Mouse (Mus musculus): ENCODE data around the gene Srsf2. TPM values are rescaled to one million over a fixed set of nuclear protein-coding genes. Genes with fewer than 3 reads are reported as not detected.

Srsf2 gene
- polyA plus RNA-seq, 1 experiment from 2014 or later: 663 TPM

GRCm38 (mm10) chr11:116806136-116807071 lies 46.5 kb downstream of the Srsf2 start:
- H3K4me2 ChIP-seq (ENCODE audit: low read depth, low read length): no peak overlapping the region
- peak; percentile 59 for DNase-seq (ENCODE audit: low spot score)
- H3K4me1 ChIP-seq (ENCODE audit: control insufficient read depth, insufficient read depth, low read length): peaks cover 14% of the 10 kb centered on the region
- H3K9me3 ChIP-seq (ENCODE audit: control insufficient read depth, low read length): no peaks in the 10 kb centered on the region
- no peaks in the 10 kb centered on the region for H3K27me3 ChIP-seq (replicated peaks; ENCODE audit: control insufficient read depth, insufficient read depth, low read length)
- H3K27ac ChIP-seq (replicated peaks; ENCODE audit: low read depth, low read length): peak overlapping the region; percentile 35; the same call in 1 of the 2 replicates
- WGBS: 60% methylated on average over 15 of the region's 15 CpGs
- H3K9ac ChIP-seq (ENCODE audit: low read depth, low read length): no peak overlapping the region
- no peaks in the 10 kb centered on the region for H3K36me3 ChIP-seq (ENCODE audit: control insufficient read depth, insufficient read depth, low read length)
- ATAC-seq (ENCODE audit: low read depth): no peak
- H3K4me3 ChIP-seq (ENCODE audit: low read depth, low read length): no peak overlapping the region

GRCm38 (mm10) chr11:116802709-116803108 lies 50.2 kb downstream of the Srsf2 start:
- DNase-seq (ENCODE audit: low spot score) (no peak), ATAC-seq (ENCODE audit: low read depth) (no peak)
- peaks cover 6% of the 10 kb centered on the region; the same call in 1 of the 2 replicates for H3K4me1 ChIP-seq (ENCODE audit: control insufficient read depth, insufficient read depth, low read length)
- no peak overlapping the region for H3K4me2 ChIP-seq (ENCODE audit: low read depth, low read length)
- no peaks in the 10 kb centered on the region for H3K27me3 ChIP-seq (replicated peaks; ENCODE audit: control insufficient read depth, insufficient read depth, low read length)
- no peaks in the 10 kb centered on the region for H3K9me3 ChIP-seq (ENCODE audit: control insufficient read depth, low read length)
- no peak overlapping the region for H3K27ac ChIP-seq (replicated peaks; ENCODE audit: low read depth, low read length)
- no peak overlapping the region for H3K9ac ChIP-seq (ENCODE audit: low read depth, low read length)
- 79% methylated on average over 5 of the region's 5 CpGs for WGBS
- no peaks in the 10 kb centered on the region for H3K36me3 ChIP-seq (ENCODE audit: control insufficient read depth, insufficient read depth, low read length)
- no peak overlapping the region for H3K4me3 ChIP-seq (ENCODE audit: low read depth, low read length)

- no peak for ATAC-seq (ENCODE audit: low read depth)
- 66% methylated on average over 5 of the region's 5 CpGs for WGBS
- no peak overlapping the region for H3K4me2 ChIP-seq (ENCODE audit: low read depth, low read length)
- no peaks in the 10 kb centered on the region for H3K36me3 ChIP-seq (ENCODE audit: control insufficient read depth, insufficient read depth, low read length)
- 0 out of 2 replicates have a peak, but pooled peaks cover under 1% of the 10 kb centered on the region for H3K4me1 ChIP-seq (ENCODE audit: control insufficient read depth, insufficient read depth, low read length)
- no peak overlapping the region for H3K9ac ChIP-seq (ENCODE audit: low read depth, low read length)
- no peak for DNase-seq (ENCODE audit: low spot score)
- H3K9me3 ChIP-seq (ENCODE audit: control insufficient read depth, low read length): no peaks in the 10 kb centered on the region
- H3K4me3 ChIP-seq (ENCODE audit: low read depth, low read length): no peak overlapping the region
- no peaks in the 10 kb centered on the region for H3K27me3 ChIP-seq (replicated peaks; ENCODE audit: control insufficient read depth, insufficient read depth, low read length)
- no peak overlapping the region for H3K27ac ChIP-seq (replicated peaks; ENCODE audit: low read depth, low read length)
Observed at GRCm38 (mm10) chr11:116801106-116801505, 51.8 kb downstream of the Srsf2 start.

Other genes starting within 250 kb of the Srsf2 start
- 3.6 and 4.4 TPM in 2 replicates for gene Rhbdf2, start 226.1 kb downstream of the Srsf2 start, polyA plus RNA-seq (2014; fragmentation: Nextera tagmentation; extraction: Ambion mirVana)
- 0.84 and 2.3 TPM in 2 replicates for gene Prcd, start 199.6 kb downstream of the Srsf2 start, polyA plus RNA-seq (2014; fragmentation: Nextera tagmentation; extraction: Ambion mirVana)
- 17.8 and 20.5 TPM in 2 replicates for gene Cygb, start 198.8 kb downstream of the Srsf2 start, polyA plus RNA-seq (2014; fragmentation: Nextera tagmentation; extraction: Ambion mirVana)
- gene St6galnac1, start 77.6 kb downstream of the Srsf2 start, polyA plus RNA-seq (2014; fragmentation: Nextera tagmentation; extraction: Ambion mirVana): 0.11 TPM in 1 of 2 replicates, not detected in the other
- gene Mxra7, start 25.0 kb downstream of the Srsf2 start, polyA plus RNA-seq (2014; fragmentation: Nextera tagmentation; extraction: Ambion mirVana): 17.3 and 17.6 TPM in 2 replicates
- 75.8 and 77.4 TPM in 2 replicates for gene Mettl23, start 9.8 kb downstream of the Srsf2 start, polyA plus RNA-seq (2014; fragmentation: Nextera tagmentation; extraction: Ambion mirVana)
- gene Jmjd6, start 9.6 kb downstream of the Srsf2 start, polyA plus RNA-seq (2014; fragmentation: Nextera tagmentation; extraction: Ambion mirVana): 72.9 and 74.8 TPM in 2 replicates
- 42.8 and 43.9 TPM in 2 replicates for gene Mfsd11, start 654 bp downstream of the Srsf2 start, polyA plus RNA-seq (2014; fragmentation: Nextera tagmentation; extraction: Ambion mirVana)
- gene Mgat5b, start 65.8 kb upstream of the Srsf2 start, polyA plus RNA-seq (2014; fragmentation: Nextera tagmentation; extraction: Ambion mirVana): 1.1 and 1.6 TPM in 2 replicates